Mouse (Mus musculus): Measurements from ENCODE around the gene Wwc1. TPM values are rescaled to one million over a fixed set of nuclear protein-coding genes. Genes with fewer than 3 reads are reported as not detected.
"Not testable (repeated sequence)": the region's sequence is repeated elsewhere in the genome, so short reads cannot be mapped to it uniquely, and the experiment has no call there.

Gene Wwc1
- total RNA-seq, 4 experiments from 2014 or later = 79.1 to 98.9 (median 90.3) TPM

GRCm38 (mm10) chr11:35882777-35883176 is 97.5 kb downstream of the Wwc1 start:
- DNase-seq (ENCODE audit: low spot score in 2 of 2) = no peak

GRCm38 (mm10) chr11:35878559-35878897 is 101.8 kb downstream of the Wwc1 start:
- DNase-seq (ENCODE audit: low spot score in 2 of 2) = no peak

GRCm38 (mm10) chr11:35877651-35878558 is 102.4 kb downstream of the Wwc1 start:
- no peak for DNase-seq (ENCODE audit: low spot score in 2 of 2)

GRCm38 (mm10) chr11:35873624-35874244 is 106.6 kb downstream of the Wwc1 start:
- DNase-seq (ENCODE audit: low spot score in 2 of 2) = no peak

GRCm38 (mm10) chr11:35870961-35871360 is 109.4 kb downstream of the Wwc1 start:
- DNase-seq (ENCODE audit: low spot score in 2 of 2) = no peak

GRCm38 (mm10) chr11:35866140-35866539 is 114.2 kb downstream of the Wwc1 start:
- no peak for DNase-seq (ENCODE audit: low spot score in 2 of 2)

GRCm38 (mm10) chr11:35864981-35865604 is 115.2 kb downstream of the Wwc1 start:
- peak; percentile 75 to 81 for DNase-seq (ENCODE audit: low spot score in 2 of 2)

- DNase-seq (ENCODE audit: low spot score in 2 of 2) = no peak
These were observed 116.7 kb downstream of the Wwc1 start for GRCm38 (mm10) chr11:35863653-35864052.

GRCm38 (mm10) chr11:35857395-35858067 is 122.8 kb downstream of the Wwc1 start:
- DNase-seq (ENCODE audit: low spot score in 2 of 2) = peak in 1 of 2 experiments; percentile 49

GRCm38 (mm10) chr11:35856359-35857040 is 123.8 kb downstream of the Wwc1 start:
- peak; percentile 58 to 74 for DNase-seq (ENCODE audit: low spot score in 2 of 2)

GRCm38 (mm10) chr11:35855567-35855966 is 124.8 kb downstream of the Wwc1 start:
- no peak for DNase-seq (ENCODE audit: low spot score in 2 of 2)

- no peak for DNase-seq (ENCODE audit: low spot score in 2 of 2)
These were observed 125.4 kb downstream of the Wwc1 start for GRCm38 (mm10) chr11:35854941-35855340.

GRCm38 (mm10) chr11:35853651-35854050 is 126.7 kb downstream of the Wwc1 start:
- no peak for DNase-seq (ENCODE audit: low spot score in 2 of 2)

- no peak for DNase-seq (ENCODE audit: low spot score in 2 of 2)
These were observed 127.6 kb downstream of the Wwc1 start for GRCm38 (mm10) chr11:35852731-35853130.

GRCm38 (mm10) chr11:35844299-35844698 is 136.0 kb downstream of the Wwc1 start:
- no peak for DNase-seq (ENCODE audit: low spot score in 2 of 2)

GRCm38 (mm10) chr11:35842560-35842959 is 137.8 kb downstream of the Wwc1 start:
- DNase-seq (ENCODE audit: low spot score in 2 of 2) = not testable (repeated sequence)

GRCm38 (mm10) chr11:35841738-35842325 is 138.5 kb downstream of the Wwc1 start:
- DNase-seq (ENCODE audit: low spot score in 2 of 2) = no peak

GRCm38 (mm10) chr11:35840806-35841205 is 139.5 kb downstream of the Wwc1 start:
- not testable (repeated sequence) for DNase-seq (ENCODE audit: low spot score in 2 of 2)

GRCm38 (mm10) chr11:35840282-35840681 is 140.0 kb downstream of the Wwc1 start:
- DNase-seq (ENCODE audit: low spot score in 2 of 2) = no peak
